Mouse (Mus musculus) ES-Bruce4 (cell line): Measurements from ENCODE around the gene Atp5b.

Experiments
- CTCF ChIP-seq: IDR thresholded peaks from one replicate; pipeline ENCODE4 v1.8.1; 2011; ENCODE audit warnings: low read depth, low read length
- POLR2A ChIP-seq: IDR thresholded peaks from one replicate; pipeline ENCODE4 v1.8.1; 2011; ENCODE audit warnings: low read length; ENCODE audit not compliant: insufficient read depth

- TF ChIP-seq CTCF (no peak), POLR2A (no peak)
These were observed 615 bp downstream of the Atp5b start for GRCm38 (mm10) chr10:128083688-128084087.
